Mouse (Mus musculus) frontal cortex, postnatal 25 days (tissue): ENCODE measurements around the gene Zfp341.

Source experiments
- DNase-seq, 2 experiments: peaks; one replicate each; pipeline ENCODE4 v3.0.0; 2022; ENCODE audit warnings: low spot score in 2 of 2

Gene Zfp341

GRCm38 (mm10) chr2:154586405-154586804, 26.7 kb upstream of the Zfp341 start:
- DNase-seq: no peak

- DNase-seq: no peak
These were observed 24.0 kb upstream of the Zfp341 start for GRCm38 (mm10) chr2:154589051-154589450.

- no peak for DNase-seq
These were observed 21.9 kb upstream of the Zfp341 start for GRCm38 (mm10) chr2:154591239-154591638.

GRCm38 (mm10) chr2:154593025-154593424, 20.1 kb upstream of the Zfp341 start:
- no peak for DNase-seq

GRCm38 (mm10) chr2:154595775-154596174, 17.3 kb upstream of the Zfp341 start:
- DNase-seq: no peak

- DNase-seq: no peak
These were observed 15.7 kb upstream of the Zfp341 start for GRCm38 (mm10) chr2:154597399-154597798.

- no peak for DNase-seq
These were observed 12.5 kb upstream of the Zfp341 start for GRCm38 (mm10) chr2:154600586-154600985.

GRCm38 (mm10) chr2:154601324-154601723, 11.8 kb upstream of the Zfp341 start:
- DNase-seq: no peak

- no peak for DNase-seq
These were observed 10.0 kb upstream of the Zfp341 start for GRCm38 (mm10) chr2:154603007-154603637.

GRCm38 (mm10) chr2:154603638-154604153, 9.4 kb upstream of the Zfp341 start, which contains the start of gene Pxmp4:
Pxmp4 (minus strand) TSS chr2:154603708.
- peak; percentile 100 for DNase-seq

GRCm38 (mm10) chr2:154604156-154604555, 8.9 kb upstream of the Zfp341 start:
- no peak for DNase-seq

GRCm38 (mm10) chr2:154606965-154607364, 6.1 kb upstream of the Zfp341 start:
- no peak for DNase-seq

- no peak for DNase-seq
These were observed 3.9 kb upstream of the Zfp341 start for GRCm38 (mm10) chr2:154609050-154609767.

- no peak for DNase-seq
These were observed 1.9 kb downstream of the Zfp341 start for GRCm38 (mm10) chr2:154614841-154615576.

GRCm38 (mm10) chr2:154615674-154616073, 2.6 kb downstream of the Zfp341 start:
- no peak for DNase-seq

- DNase-seq: no peak
These were observed 4.0 kb downstream of the Zfp341 start for GRCm38 (mm10) chr2:154617061-154617460.

- DNase-seq: no peak
These were observed 8.6 kb downstream of the Zfp341 start for GRCm38 (mm10) chr2:154621684-154622083.

GRCm38 (mm10) chr2:154624137-154624536, 11.0 kb downstream of the Zfp341 start:
- DNase-seq: no peak

- no peak for DNase-seq
These were observed 17.4 kb downstream of the Zfp341 start for GRCm38 (mm10) chr2:154630531-154630930.

- no peak for DNase-seq
These were observed 19.2 kb downstream of the Zfp341 start for GRCm38 (mm10) chr2:154632203-154632780.

- no peak for DNase-seq
These were observed 20.1 kb downstream of the Zfp341 start for GRCm38 (mm10) chr2:154633039-154633742.
